Mouse (Mus musculus) forebrain, postnatal 0 days (tissue): ENCODE data around the gene Nat8f6. TPM values are rescaled to one million over a fixed set of nuclear protein-coding genes. Genes with fewer than 3 reads are reported as not detected.
"Not testable (repeated sequence)": the region's sequence is repeated elsewhere in the genome, so short reads cannot be mapped to it uniquely, and the experiment has no call there.

ENCODE experiments used
- ATAC-seq: fragments of 200-750 bp; cut with Nextera tagmentation; 2 replicates; pipeline ENCODE4 v1.8.0; 2017; ENCODE audit warnings: mild to moderate bottlenecking, moderate library complexity
- DNase-seq: peaks from one replicate; pipeline ENCODE4 v3.0.0-alpha.2; 2015
- H3K27ac ChIP-seq: fragments of 300-500 bp; sonication (generic); 2 replicates; pipeline ENCODE4 v1.5.1; 2014; ENCODE audit warnings: low read depth, mild to moderate bottlenecking, antibody characterized with exemption, low read length, moderate library complexity, mixed read lengths
- H3K27me3 ChIP-seq: fragments of 300-500 bp; sonication (generic); 2 replicates; pipeline ENCODE4 v1.6.1; 2014; ENCODE audit warnings: mild to moderate bottlenecking, low read length, mixed read lengths; ENCODE audit not compliant: insufficient read depth
- H3K36me3 ChIP-seq: fragments of 300-500 bp; sonication (generic); 2 replicates; pipeline ENCODE4 v1.6.1; 2014; ENCODE audit warnings: mild to moderate bottlenecking, moderate library complexity; ENCODE audit not compliant: insufficient read depth
- H3K4me1 ChIP-seq: fragments of 300-500 bp; sonication (generic); 2 replicates; pipeline ENCODE4 v1.6.1; 2014; ENCODE audit warnings: antibody characterized with exemption; ENCODE audit not compliant: insufficient read depth
- H3K4me2 ChIP-seq: fragments of 300-500 bp; sonication (generic); 2 replicates; pipeline ENCODE4 v1.6.1; 2014; ENCODE audit warnings: low read depth, mild to moderate bottlenecking, moderate library complexity
- H3K4me3 ChIP-seq: fragments of 300-500 bp; sonication (generic); 2 replicates; pipeline ENCODE4 v1.5.1; 2014; ENCODE audit warnings: low read depth, low read length, mixed read lengths
- H3K9ac ChIP-seq: fragments of 300-500 bp; sonication (generic); 2 replicates; pipeline ENCODE4 v1.6.1; 2014; ENCODE audit warnings: mild to moderate bottlenecking
- H3K9me3 ChIP-seq: fragments of 300-500 bp; sonication (generic); 2 replicates; pipeline ENCODE4 v1.6.1; 2016; ENCODE audit warnings: low read length
- CTCF ChIP-seq: sonication (generic); IDR thresholded peaks from 2 replicates; pipeline ENCODE4 v1.5.1; 2016; ENCODE audit warnings: antibody characterized with exemption, control low read depth, low read depth
- WGBS: fragments of 180-500 bp; shearing (Covaris S2); extraction: QIAGEN DNeasy Blood & Tissue Kit; methylation state at CpG from one replicate; pipeline ENCODE4 v1.1.7; 2014; 5-methylcytosine and 5-hydroxymethylcytosine counted together
- polyA plus RNA-seq: library from polyadenylated mRNA; unstranded; fragments of >200 nt; fragmentation: Nextera tagmentation; extraction: Ambion mirVana; gene quantifications from 2 replicates; pipeline ENCODE4 v1.2.1, GENCODE M21; 2015
- total RNA-seq: library from RNA; depleted of rRNA; stranded (reverse); fragments of >200 nt; gene quantifications from 2 replicates; pipeline ENCODE4 v1.2.3, GENCODE M21; 2014

The Nat8f6 gene
- total and polyA plus RNA-seq, 2 experiments from 2014 or later = not detected

DNA sequence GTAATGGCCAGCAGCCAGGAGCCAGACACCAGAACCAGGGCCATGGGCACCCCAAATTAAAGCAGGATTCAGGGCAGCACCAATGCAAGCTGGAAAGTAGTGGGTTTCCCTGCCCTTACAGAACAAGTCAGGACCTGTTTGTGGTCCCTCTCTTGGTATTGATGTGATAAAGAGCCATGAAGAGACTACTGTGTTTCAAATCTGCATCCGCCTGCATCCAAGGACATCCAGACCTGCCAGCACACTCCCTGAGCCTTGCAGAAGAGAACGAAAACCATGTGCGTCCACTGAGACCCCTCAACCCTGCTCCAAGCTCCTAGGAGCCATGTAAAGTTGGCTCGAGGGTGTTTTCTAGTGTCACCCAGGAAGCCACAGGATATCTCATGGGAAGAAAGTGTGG lies 27.4 kb upstream of the Nat8f6 start:
- 86% methylated on average over 4 of the region's 4 CpGs for WGBS

DNA sequence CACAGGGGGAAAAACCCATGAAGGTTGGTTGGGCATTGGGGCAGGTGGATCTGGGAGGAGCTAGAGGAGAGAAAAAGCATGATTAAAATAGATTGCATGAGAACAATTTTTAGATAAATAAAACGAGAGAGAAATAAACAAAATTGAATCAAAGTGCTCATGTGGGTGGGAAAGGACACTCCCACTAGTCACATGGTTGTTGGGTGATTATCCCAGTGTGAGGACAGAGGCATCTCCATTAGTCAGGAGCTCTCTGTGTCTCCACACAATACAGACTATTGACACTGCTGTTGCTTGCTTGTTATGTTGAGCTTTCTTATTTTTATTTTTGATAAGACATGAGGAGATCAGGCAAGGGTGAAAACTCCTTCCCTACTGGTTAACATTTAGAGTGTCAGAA lies 26.2 kb upstream of the Nat8f6 start:
- H3K36me3 ChIP-seq = no peaks in the 10 kb centered on the region
- no peak overlapping the region for H3K4me3 ChIP-seq
- no peak for TF ChIP-seq CTCF
- H3K27ac ChIP-seq = no peak overlapping the region
- no peaks in the 10 kb centered on the region for H3K27me3 ChIP-seq
- H3K9me3 ChIP-seq = no peaks in the 10 kb centered on the region
- no peak for DNase-seq
- ATAC-seq = no peak
- no peak overlapping the region for H3K4me2 ChIP-seq
- H3K4me1 ChIP-seq = no peaks in the 10 kb centered on the region
- 48% methylated on average over 1 of the region's 1 CpGs for WGBS
- no peak overlapping the region for H3K9ac ChIP-seq

More for the DNA sequence above, 27.4 kb upstream of the Nat8f6 start:
- ATAC-seq (no peak), DNase-seq (no peak)
- no peak overlapping the region for H3K9ac ChIP-seq
- no peaks in the 10 kb centered on the region for H3K4me1 ChIP-seq
- TF ChIP-seq CTCF = no peak
- no peaks in the 10 kb centered on the region for H3K9me3 ChIP-seq
- no peak overlapping the region for H3K4me3 ChIP-seq
- no peak overlapping the region for H3K27ac ChIP-seq
- H3K4me2 ChIP-seq = no peak overlapping the region
- no peaks in the 10 kb centered on the region for H3K27me3 ChIP-seq
- no peaks in the 10 kb centered on the region for H3K36me3 ChIP-seq

DNA sequence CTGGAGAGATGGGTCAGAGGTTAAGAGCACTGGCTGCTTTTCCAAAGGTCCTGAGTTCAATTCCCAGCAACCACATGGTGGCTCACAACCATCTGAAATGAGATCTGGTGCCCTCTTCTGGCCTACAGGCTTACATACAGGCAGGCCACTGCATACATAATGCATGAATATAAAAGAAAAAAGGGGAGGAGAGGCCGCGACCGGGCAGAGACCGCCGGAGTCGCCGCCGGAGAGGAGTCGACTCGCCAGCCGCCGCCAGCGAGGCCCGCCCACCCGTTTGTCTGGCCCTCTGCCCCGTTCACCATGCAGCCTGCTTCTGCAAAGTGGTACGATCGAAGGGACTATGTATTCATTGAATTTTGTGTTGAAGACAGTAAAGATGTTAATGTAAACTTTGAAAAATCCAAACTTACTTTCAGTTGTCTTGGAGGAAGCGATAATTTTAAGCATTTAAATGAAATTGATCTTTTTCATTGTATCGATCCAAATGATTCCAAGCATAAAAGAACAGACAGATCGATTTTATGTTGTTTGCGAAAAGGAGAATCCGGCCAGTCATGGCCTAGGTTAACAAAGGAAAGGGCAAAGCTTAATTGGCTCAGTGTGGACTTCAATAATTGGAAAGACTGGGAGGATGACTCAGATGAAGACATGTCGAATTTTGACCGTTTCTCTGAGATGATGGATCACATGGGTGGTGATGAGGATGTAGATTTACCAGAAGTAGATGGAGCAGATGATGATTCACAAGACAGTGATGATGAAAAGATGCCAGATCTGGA lies 23.1 kb upstream of the Nat8f6 start:
- not testable (repeated sequence) for H3K4me1 ChIP-seq, DNase-seq, H3K27me3 ChIP-seq, H3K4me2 ChIP-seq, H3K9me3 ChIP-seq, H3K36me3 ChIP-seq, H3K27ac ChIP-seq, ATAC-seq, H3K9ac ChIP-seq, H3K4me3 ChIP-seq
- WGBS = 69% methylated on average over 25 of the region's 25 CpGs

DNA sequence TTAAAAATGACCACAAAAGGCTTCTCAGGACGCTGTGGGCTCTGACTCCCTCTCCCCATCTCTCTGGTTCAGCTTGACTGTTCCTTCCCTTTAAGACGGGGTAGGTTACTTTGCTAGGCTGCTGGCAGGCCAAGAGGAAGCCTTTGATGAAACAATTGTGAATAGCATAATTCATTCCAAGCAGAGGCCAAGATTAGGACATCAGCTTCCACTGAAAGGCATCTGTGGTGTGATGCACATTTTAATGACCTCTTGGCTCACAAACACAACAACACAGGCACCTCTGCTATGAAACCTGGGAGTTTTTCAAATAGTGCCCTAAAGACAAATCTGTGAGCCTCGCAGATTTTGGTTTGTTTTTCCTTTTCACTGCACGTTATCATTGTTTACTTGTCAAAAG lies 19.2 kb upstream of the Nat8f6 start:
- TF ChIP-seq CTCF = no peak
- Histone ChIP-seq H3K4me3 (no peak overlapping the region), H3K9ac (no peak overlapping the region), H3K4me1 (no peaks in the 10 kb centered on the region), H3K27me3 (no peaks in the 10 kb centered on the region), H3K36me3 (no peaks in the 10 kb centered on the region), H3K4me2 (no peak overlapping the region), H3K27ac (no peak overlapping the region), H3K9me3 (no peaks in the 10 kb centered on the region)
- WGBS = 8% methylated on average over 4 of the region's 4 CpGs
- ATAC-seq (peak; percentile 69), DNase-seq (peak; percentile 28)

DNA sequence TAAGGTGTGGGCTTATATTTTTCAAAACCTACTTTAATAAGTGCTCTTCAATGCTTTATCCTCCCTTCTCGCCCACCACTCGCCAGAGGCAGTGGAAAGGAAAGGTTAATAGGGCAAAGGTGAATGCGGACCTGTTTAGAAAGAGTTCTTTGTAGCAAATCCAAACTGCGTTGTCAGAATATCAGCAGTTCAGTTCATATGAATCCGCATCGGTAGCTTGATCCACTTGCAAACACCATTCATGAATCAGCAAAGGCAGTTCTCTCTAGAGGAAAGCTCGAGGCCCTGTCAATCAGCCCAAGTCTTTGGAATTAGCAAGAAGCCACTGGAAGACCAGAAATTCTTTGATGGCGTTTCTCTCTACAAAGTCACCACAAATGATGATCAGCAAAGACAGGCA lies 17.9 kb upstream of the Nat8f6 start:
- Histone ChIP-seq H3K27ac (no peak overlapping the region), H3K27me3 (no peaks in the 10 kb centered on the region), H3K9me3 (no peaks in the 10 kb centered on the region), H3K4me3 (no peak overlapping the region), H3K4me2 (no peak overlapping the region), H3K4me1 (no peaks in the 10 kb centered on the region), H3K36me3 (no peaks in the 10 kb centered on the region), H3K9ac (no peak overlapping the region)
- DNase-seq (no peak), ATAC-seq (no peak)
- no peak for TF ChIP-seq CTCF
- 22% methylated on average over 8 of the region's 8 CpGs for WGBS

DNA sequence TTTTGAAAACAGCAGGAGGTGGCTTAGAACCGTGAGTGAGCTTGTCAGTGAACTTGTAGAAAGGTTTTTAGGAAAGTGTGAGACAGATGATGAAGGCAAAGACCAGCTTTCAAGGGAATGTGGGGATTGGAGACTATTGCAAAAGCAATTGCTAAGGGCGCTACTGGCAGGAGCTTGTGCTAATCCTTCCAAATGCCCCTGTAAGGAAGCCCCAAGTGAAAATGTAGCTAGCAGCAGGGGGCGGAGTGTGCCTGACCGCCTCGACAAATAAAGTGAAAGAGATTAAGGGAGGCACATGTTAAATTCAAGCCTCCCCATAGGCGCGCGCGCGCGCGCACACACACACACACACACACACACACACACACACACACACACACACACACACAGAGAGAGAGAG lies 16.6 kb upstream of the Nat8f6 start:
- H3K27me3 ChIP-seq, H3K36me3 ChIP-seq, H3K9ac ChIP-seq, H3K9me3 ChIP-seq, H3K4me3 ChIP-seq, H3K4me1 ChIP-seq, H3K27ac ChIP-seq: not testable (repeated sequence)
- ATAC-seq (peak; percentile 78), DNase-seq (peak; percentile 63)
- 2% methylated on average over 12 of the region's 12 CpGs for WGBS
- H3K4me2 ChIP-seq = peak overlapping the region; percentile 19; the same call in 1 of the 2 replicates

DNA sequence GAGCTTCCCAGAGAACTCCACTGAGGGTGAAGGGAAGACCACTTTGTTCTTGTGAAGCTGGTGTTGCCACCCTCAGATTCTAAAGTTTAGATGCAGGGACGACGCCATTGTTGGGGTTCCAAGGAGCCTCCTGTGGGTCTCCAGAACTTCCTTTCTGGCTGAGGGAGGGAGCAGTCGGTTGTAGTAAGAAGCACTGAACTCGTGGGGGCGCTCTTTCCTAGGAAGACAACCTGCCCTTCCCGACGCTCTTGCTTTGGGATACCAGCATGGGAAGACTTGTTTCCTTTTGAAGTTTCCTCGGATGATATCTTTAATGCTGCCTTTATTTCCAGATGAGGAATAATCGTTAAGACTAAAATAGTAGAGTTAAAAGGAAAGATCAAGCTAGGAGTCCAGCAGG lies 16.1 kb upstream of the Nat8f6 start:
- not testable (repeated sequence) for H3K36me3 ChIP-seq, H3K27me3 ChIP-seq, H3K9me3 ChIP-seq, H3K4me3 ChIP-seq, H3K4me2 ChIP-seq, H3K27ac ChIP-seq, H3K9ac ChIP-seq, H3K4me1 ChIP-seq, ATAC-seq
- peak; percentile 24 for DNase-seq
- 11% methylated on average over 8 of the region's 9 CpGs for whole genome bisulfite sequencing
- peak; percentile 35; the same call in 1 of the 2 replicates for TF ChIP-seq CTCF

DNA sequence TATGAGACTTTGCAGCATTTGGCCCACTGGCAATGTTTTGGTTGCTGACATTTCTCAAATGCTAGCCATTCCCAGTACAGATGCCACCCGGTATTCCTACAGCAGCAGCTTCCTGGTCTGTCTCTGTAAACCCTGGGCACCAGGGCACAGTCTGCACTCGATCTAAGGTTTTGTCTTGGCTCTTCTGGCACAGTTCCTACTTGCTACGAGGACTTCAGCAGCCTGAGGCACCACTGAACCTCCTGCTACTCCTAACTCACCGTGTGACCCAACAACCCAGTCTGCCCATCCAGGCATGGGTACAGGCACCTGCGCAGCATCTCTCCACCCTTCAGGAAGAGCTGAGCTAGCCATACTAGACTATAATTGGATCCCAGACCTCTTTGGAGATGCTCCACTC lies 15.3 kb upstream of the Nat8f6 start:
- H3K27ac ChIP-seq, H3K36me3 ChIP-seq, H3K4me3 ChIP-seq, H3K27me3 ChIP-seq, H3K9me3 ChIP-seq, H3K9ac ChIP-seq, DNase-seq, H3K4me1 ChIP-seq, H3K4me2 ChIP-seq, ATAC-seq: not testable (repeated sequence)
- WGBS = 72% methylated on average over 5 of the region's 5 CpGs

DNA sequence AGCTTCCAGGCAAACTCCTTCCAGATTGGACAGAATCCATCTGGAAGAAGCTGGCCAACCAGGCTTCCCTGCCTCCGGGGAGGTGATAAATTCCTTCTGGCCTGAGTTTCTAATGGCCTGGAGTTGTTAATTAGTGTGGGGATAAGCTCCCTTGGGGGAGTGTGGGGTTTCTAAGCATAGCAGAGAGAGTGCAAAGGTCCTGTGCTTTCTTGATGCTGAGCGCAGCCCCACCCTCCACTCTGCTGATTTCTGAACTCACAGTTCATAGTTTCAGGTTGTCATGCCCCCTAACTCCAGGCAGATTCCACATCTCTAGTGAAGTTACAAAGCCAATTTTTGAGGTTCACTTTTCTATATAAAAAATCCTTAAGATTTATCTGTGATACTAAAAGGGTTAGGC lies 14.3 kb upstream of the Nat8f6 start:
- not testable (repeated sequence) for H3K4me3 ChIP-seq, H3K27ac ChIP-seq, H3K9me3 ChIP-seq, H3K4me1 ChIP-seq, DNase-seq, ATAC-seq, H3K36me3 ChIP-seq, H3K27me3 ChIP-seq, H3K4me2 ChIP-seq, H3K9ac ChIP-seq
- WGBS = 58% methylated on average over 1 of the region's 2 CpGs

DNA sequence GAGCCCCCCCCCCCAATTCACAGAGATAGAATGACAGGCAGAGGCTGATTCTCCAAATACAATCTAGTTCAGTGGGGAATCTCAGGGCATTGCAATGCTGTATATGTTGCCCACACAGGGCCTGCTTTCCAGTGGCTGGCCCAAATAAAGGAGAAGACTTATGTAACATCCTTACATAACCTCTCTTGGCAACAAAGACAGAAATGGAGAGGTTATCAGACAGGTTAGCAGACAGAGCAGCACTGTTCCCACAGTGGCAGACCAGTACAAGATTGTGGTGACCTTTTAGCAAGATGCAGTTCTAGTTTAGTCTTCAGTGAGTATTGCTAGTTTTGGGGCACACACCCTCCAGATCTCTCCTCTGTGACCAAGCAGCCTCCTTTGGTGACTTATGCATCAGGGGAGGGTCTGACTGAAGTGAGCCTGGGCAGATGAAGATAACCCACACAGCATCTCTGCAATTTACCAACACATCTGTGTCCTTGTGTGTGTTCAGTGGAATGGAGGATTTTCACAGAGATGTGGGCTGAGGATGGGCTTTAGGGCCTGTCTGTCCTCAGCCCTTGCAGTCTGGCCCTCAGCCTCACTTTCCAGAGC lies 13.8 kb upstream of the Nat8f6 start:
- not testable (repeated sequence) for H3K9me3 ChIP-seq, H3K36me3 ChIP-seq, ATAC-seq, H3K27me3 ChIP-seq, H3K4me3 ChIP-seq, DNase-seq, H3K9ac ChIP-seq, H3K27ac ChIP-seq, H3K4me1 ChIP-seq, H3K4me2 ChIP-seq
